Mouse (Mus musculus): ENCODE measurements around the gene Amd1.

Amd1 gene

GRCm38 (mm10) chr10:40301181-40302075 is 558 bp downstream of the Amd1 start:
- DNase-seq (ENCODE audit: low spot score), result peak; percentile 57

GRCm38 (mm10) chr10:40300648-40301171 is 1.3 kb downstream of the Amd1 start:
- DNase-seq (ENCODE audit: low spot score), result peak; percentile 80

GRCm38 (mm10) chr10:40292640-40293039 is 9.3 kb downstream of the Amd1 start:
- DNase-seq (ENCODE audit: low spot score), result no peak

- DNase-seq (ENCODE audit: low spot score), result no peak
These were observed 15.2 kb downstream of the Amd1 start for GRCm38 (mm10) chr10:40286767-40287166.

- DNase-seq (ENCODE audit: low spot score), result no peak
These were observed 16.4 kb downstream of the Amd1 start for GRCm38 (mm10) chr10:40285571-40285970.

- DNase-seq (ENCODE audit: low spot score), result no peak
These were observed 17.0 kb downstream of the Amd1 start for GRCm38 (mm10) chr10:40284997-40285396.

GRCm38 (mm10) chr10:40284179-40284831 is 17.7 kb downstream of the Amd1 start:
- DNase-seq (ENCODE audit: low spot score), result no peak

- DNase-seq (ENCODE audit: low spot score), result no peak
These were observed 18.4 kb downstream of the Amd1 start for GRCm38 (mm10) chr10:40283636-40284035.

- no peak for DNase-seq (ENCODE audit: low spot score)
These were observed 20.4 kb downstream of the Amd1 start for GRCm38 (mm10) chr10:40281565-40281964.

GRCm38 (mm10) chr10:40278317-40278716 is 23.7 kb downstream of the Amd1 start:
- no peak for DNase-seq (ENCODE audit: low spot score)

GRCm38 (mm10) chr10:40275991-40276390 is 26.0 kb downstream of the Amd1 start:
- no peak for DNase-seq (ENCODE audit: low spot score)

GRCm38 (mm10) chr10:40273938-40274337 is 28.0 kb downstream of the Amd1 start:
- DNase-seq (ENCODE audit: low spot score), result no peak

- DNase-seq (ENCODE audit: low spot score), result no peak
These were observed 30.8 kb downstream of the Amd1 start for GRCm38 (mm10) chr10:40271216-40271615.

- no peak for DNase-seq (ENCODE audit: low spot score)
These were observed 37.1 kb downstream of the Amd1 start for GRCm38 (mm10) chr10:40264920-40265319.

GRCm38 (mm10) chr10:40263691-40264090 is 38.3 kb downstream of the Amd1 start:
- no peak for DNase-seq (ENCODE audit: low spot score)

GRCm38 (mm10) chr10:40262200-40262599 is 39.8 kb downstream of the Amd1 start:
- no peak for DNase-seq (ENCODE audit: low spot score)

- DNase-seq (ENCODE audit: low spot score), result no peak
These were observed 41.7 kb downstream of the Amd1 start for GRCm38 (mm10) chr10:40260305-40260704.

- DNase-seq (ENCODE audit: low spot score), result no peak
These were observed 42.4 kb downstream of the Amd1 start for GRCm38 (mm10) chr10:40259542-40259941.

- no peak for DNase-seq (ENCODE audit: low spot score)
These were observed 43.0 kb downstream of the Amd1 start for GRCm38 (mm10) chr10:40258976-40259375.

GRCm38 (mm10) chr10:40258401-40258966 is 43.5 kb downstream of the Amd1 start:
- peak; percentile 49 for DNase-seq (ENCODE audit: low spot score)

- peak; percentile 92 for DNase-seq (ENCODE audit: low spot score)
These were observed 44.4 kb downstream of the Amd1 start, which contains the start of gene Gtf3c6 for GRCm38 (mm10) chr10:40257414-40258255. TSS of gene Gtf3c6 (minus strand) at chr10:40258108.

- DNase-seq (ENCODE audit: low spot score), result peak; percentile 35
These were observed 45.3 kb downstream of the Amd1 start for GRCm38 (mm10) chr10:40256716-40257115.
